In the genomic region with DNA sequence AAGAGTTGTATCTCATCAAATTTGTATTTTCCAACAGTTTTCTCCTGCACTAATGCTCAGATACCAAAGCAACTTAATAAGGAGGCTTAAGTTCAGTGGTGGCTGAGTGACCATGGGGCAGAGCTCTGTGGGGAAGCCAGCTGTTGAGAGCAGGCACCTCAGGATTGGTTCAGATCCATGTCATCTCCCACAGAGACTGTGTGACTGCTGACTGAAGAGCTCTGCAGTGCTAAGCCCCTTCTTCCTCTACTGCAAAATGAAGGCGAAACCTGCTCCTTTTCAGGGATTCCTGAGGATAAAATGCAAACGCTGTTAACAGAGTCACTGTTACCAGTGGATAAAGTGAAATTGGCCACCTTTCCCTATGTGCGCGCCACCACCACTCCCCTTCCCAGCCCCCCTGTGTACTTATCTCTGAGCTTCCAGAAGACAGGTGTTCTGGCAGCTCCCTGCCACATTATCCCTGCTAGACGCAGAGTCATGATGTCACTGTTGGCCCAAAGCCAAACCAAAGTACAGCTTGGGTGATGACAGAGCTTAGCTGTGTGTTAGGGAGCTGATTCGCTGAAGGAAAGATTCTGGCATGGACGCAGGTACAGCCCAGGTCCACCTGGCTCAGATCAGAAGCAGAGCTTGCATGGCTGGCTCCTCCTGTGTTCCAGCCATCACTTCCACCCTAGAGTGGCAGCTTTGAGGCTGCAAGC, we compare ENCODE assay signal across 8 mouse cellular contexts.
DNase-seq lines count a peak whose midpoint lies in the region; ATAC-seq and TF ChIP-seq lines count a peak whose summit lies in the region.
"Had no signal": no experiment of that assay in that cellular context is flagged by ENCODE, and none has a peak within 500 bp of the region (broad histone marks: within the 10 kb centered on the region; RNA-seq: fewer than 3 reads in every experiment).

No protein-coding gene starts in this region.

- H3K9ac ChIP-seq in neural tube, embryonic 13.5 days, result no peak overlapping the region
- H3K9ac ChIP-seq in heart, adult 2 months (ENCODE audit: low read depth, low read length), result no peak overlapping the region
- no peak overlapping the region for H3K9ac ChIP-seq in midbrain, embryonic 15.5 days

- ATAC-seq in neural tube, embryonic 13.5 days (ENCODE audit: low read depth), result peak; percentile 65; the same call in 1 of the 2 replicates
- ATAC-seq in midbrain, embryonic 15.5 days (replicated peaks), result peak; percentile 50
- ATAC-seq in erythroid progenitor cell, adult 5-6 weeks (replicated peaks; ENCODE audit: low FRiP score, poor library complexity, severe bottlenecking), result no peak

- 68% methylated on average over 7 of the region's 7 CpGs for WGBS in neural tube, embryonic 13.5 days
- WGBS in heart, adult 2 months, result 36% methylated on average over 7 of the region's 7 CpGs
- 56% methylated on average over 7 of the region's 7 CpGs for WGBS in midbrain, embryonic 15.5 days

- no peak for DNase-seq in neural tube, embryonic 10.5 days (ENCODE audit: extremely low spot score, low spot score)
- DNase-seq in cerebellum, adult 9-11 months, result peak; percentile 41
- peak; percentile 19 to 29 for DNase-seq in heart, adult 2 months
- DNase-seq in layer of hippocampus, adult 8-10 months (ENCODE audit: low spot score in 2 of 2), result peak; percentile 45 to 54

- 0 out of 2 replicates have a peak overlapping the region, but pooled peaks have one; percentile 9 for H3K27ac ChIP-seq in neural tube, embryonic 13.5 days (replicated peaks)
- H3K27ac ChIP-seq in heart, adult 2 months, result no peak overlapping the region
- H3K27ac ChIP-seq in midbrain, embryonic 15.5 days, result no peak overlapping the region

- H3K4me2 ChIP-seq in neural tube, embryonic 13.5 days, result no peak overlapping the region
- H3K4me2 ChIP-seq in midbrain, embryonic 15.5 days, result no peak overlapping the region

- H3K9me3 ChIP-seq in neural tube, embryonic 13.5 days, result no peaks in the 10 kb centered on the region
- no peaks in the 10 kb centered on the region for H3K9me3 ChIP-seq in midbrain, embryonic 15.5 days

- no peaks in the 10 kb centered on the region for H3K79me2 ChIP-seq in heart, adult 2 months (replicated peaks; ENCODE audit: control insufficient read depth, insufficient read depth, low read length)

- H3K27me3 ChIP-seq in neural tube, embryonic 13.5 days, result no peaks in the 10 kb centered on the region
- no peaks in the 10 kb centered on the region for H3K27me3 ChIP-seq in heart, adult 2 months (ENCODE audit: control insufficient read depth, insufficient read depth, low read length)
- H3K27me3 ChIP-seq in midbrain, embryonic 15.5 days (replicated peaks), result no peaks in the 10 kb centered on the region
- H3K27me3 ChIP-seq: megakaryocyte, embryonic 14.5 days had no signal

- intact Hi-C loops in heart, adult 2 months (cut with DNase I), result no loop called here

- H3K4me3 ChIP-seq in neural tube, embryonic 13.5 days, result no peak overlapping the region
- H3K4me3 ChIP-seq in heart, adult 2 months, result no peak overlapping the region
- no peak overlapping the region for H3K4me3 ChIP-seq in midbrain, embryonic 15.5 days
- H3K4me3 ChIP-seq: megakaryocyte, embryonic 14.5 days had no signal

- H3K4me1 ChIP-seq in neural tube, embryonic 13.5 days (replicated peaks), result peaks cover 11% of the 10 kb centered on the region
- H3K4me1 ChIP-seq in heart, adult 2 months (ENCODE audit: control insufficient read depth, insufficient read depth, low read length), result no peaks in the 10 kb centered on the region; the same call in 1 of the 2 replicates
- H3K4me1 ChIP-seq in midbrain, embryonic 15.5 days, result peaks cover 7% of the 10 kb centered on the region
- H3K4me1 ChIP-seq: megakaryocyte, embryonic 14.5 days had no signal

- TF ChIP-seq EP300 in heart, adult 2 months (IDR thresholded peaks at IDR 0.05; ENCODE audit: insufficient read depth, low read depth, low read length), result no peak

- no peak for TF ChIP-seq CTCF in heart, adult 2 months (IDR thresholded peaks at IDR 0.05)

- TF ChIP-seq POLR2A in heart, adult 2 months (IDR thresholded peaks at IDR 0.05; ENCODE audit: insufficient read depth, low read depth, low read length), result no peak

- no peaks in the 10 kb centered on the region for H3K36me3 ChIP-seq in neural tube, embryonic 13.5 days
- H3K36me3 ChIP-seq in heart, adult 2 months (ENCODE audit: control insufficient read depth, insufficient read depth, low read length), result no peaks in the 10 kb centered on the region
- no peaks in the 10 kb centered on the region for H3K36me3 ChIP-seq in midbrain, embryonic 15.5 days (replicated peaks)
